ENCODE assay signal across 10 mouse cellular contexts in genomic region chr3:96936241-96936640, GRCm38 (mm10). TPM values are rescaled to one million over a fixed set of nuclear protein-coding genes. Genes with fewer than 3 reads are reported as not detected.
A peak's percentile ranks its signal among the peaks of the same experiment; 100 is the strongest.
DNase-seq lines count a peak whose midpoint lies in the region; ATAC-seq and TF ChIP-seq lines count a peak whose summit lies in the region.
"Had no signal": no experiment of that assay in that cellular context is flagged by ENCODE, and none has a peak within 500 bp of the region (broad histone marks: within the 10 kb centered on the region; RNA-seq: fewer than 3 reads in every experiment).

No protein-coding gene starts in this region.

- no peaks in the 10 kb centered on the region for H3K36me3 ChIP-seq in kidney, postnatal 0 days (ENCODE audit: insufficient read depth, low read length)
- H3K36me3 ChIP-seq in kidney, embryonic 16.5 days (ENCODE audit: insufficient read depth, low read length) = no peaks in the 10 kb centered on the region
- H3K36me3 ChIP-seq in CH12.LX (replicated peaks in 1 of 2; ENCODE audit: control insufficient read depth in 1 of 2, insufficient read depth in 1 of 2, low read length in 1 of 2) = no peaks in the 10 kb centered on the region
- H3K36me3 ChIP-seq: neural tube, embryonic 13.5 days had no signal

- no peak overlapping the region for H3K4me2 ChIP-seq in kidney, postnatal 0 days (ENCODE audit: low read length)
- H3K4me2 ChIP-seq in kidney, embryonic 16.5 days (replicated peaks; ENCODE audit: low read depth, low read length) = no peak overlapping the region
- H3K4me2 ChIP-seq in CH12.LX (ENCODE audit: insufficient read depth, low read depth, poor library complexity, severe bottlenecking) = 0 out of 2 replicates have a peak overlapping the region, but pooled peaks have one; percentile 15
- H3K4me2 ChIP-seq: neural tube, embryonic 13.5 days had no signal

- in situ Hi-C loops in CH12.LX (cut with MboI; ENCODE audit: low pct_ligation_motif_present, low pct_unique_long_range_greater_than_20kb, low sequenced_read_pairs) (loop anchor here (10.0 to 25.0 kb wide), 3 partner anchors 239 to 651 kb away; no protein-coding TSS in a partner anchor), Patski (cut with MboI; ENCODE audit: low pct_unique_long_range_greater_than_20kb) (loop anchor here (5.0 kb wide), 4 partner anchors 141 to 651 kb away; no protein-coding TSS in a partner anchor)

- CTCF ChIA-PET in Patski (lab: Charles Lee) = interaction anchor here (0.7 to 3.0 kb wide), 16 partner anchors 9 to 649 kb away, joined by 3 to 18 read pairs (median 4); partner anchors contain the start of gene Gja8

- no peaks in the 10 kb centered on the region for H3K79me2 ChIP-seq in CH12.LX (replicated peaks; ENCODE audit: control insufficient read depth, extremely low read depth, insufficient read depth, poor library complexity, severe bottlenecking)

- TF ChIP-seq CTCF in kidney, postnatal 0 days (IDR thresholded peaks at IDR 0.05; ENCODE audit: low read depth) = peak; percentile 99
- TF ChIP-seq CTCF in CH12.LX (conservative IDR thresholded peaks at IDR 0.05 in 1 of 2, IDR thresholded peaks at IDR 0.05 in 1 of 2; ENCODE audit: low read depth in 2 of 2, low read length in 2 of 2) = peak; percentile 83 to 94
- peak; percentile 96 for TF ChIP-seq CTCF in Patski (IDR thresholded peaks at IDR 0.05)

- H3K27me3 ChIP-seq in kidney, postnatal 0 days (ENCODE audit: insufficient read depth, low read length) = no peaks in the 10 kb centered on the region
- 0 out of 2 replicates have a peak, but pooled peaks cover 7% of the 10 kb centered on the region for H3K27me3 ChIP-seq in kidney, embryonic 16.5 days (ENCODE audit: insufficient read depth, low read length)
- H3K27me3 ChIP-seq in CH12.LX (replicated peaks) = no peaks in the 10 kb centered on the region
- H3K27me3 ChIP-seq in Patski = no peaks in the 10 kb centered on the region

- H3K9ac ChIP-seq in kidney, postnatal 0 days (ENCODE audit: low read depth, low read length) = no peak overlapping the region
- no peak overlapping the region for H3K9ac ChIP-seq in kidney, embryonic 16.5 days (replicated peaks; ENCODE audit: low read length)
- H3K9ac ChIP-seq in CH12.LX (ENCODE audit: insufficient read depth, low read depth) = no peak overlapping the region
- H3K9ac ChIP-seq: neural tube, embryonic 13.5 days had no signal

- no peak overlapping the region for H3K4me3 ChIP-seq in kidney, postnatal 0 days (replicated peaks; ENCODE audit: low read depth, low read length)
- H3K4me3 ChIP-seq in kidney, embryonic 16.5 days (ENCODE audit: low read length) = no peak overlapping the region
- no peak overlapping the region for H3K4me3 ChIP-seq in CH12.LX (replicated peaks in 1 of 3; ENCODE audit: low read depth in 2 of 3, low read length in 2 of 3, poor library complexity in 1 of 3)
- H3K4me3 ChIP-seq: neural tube, embryonic 13.5 days had no signal

- peak; percentile 95 for TF ChIP-seq RAD21 in CH12.LX (IDR thresholded peaks at IDR 0.05; ENCODE audit: low read depth, low read length)

- no peak for ATAC-seq in kidney, postnatal 0 days (replicated peaks; ENCODE audit: low FRiP score, low read depth)
- no peak for ATAC-seq in kidney, embryonic 16.5 days (ENCODE audit: low FRiP score, low TSS enrichment)
- no peak for ATAC-seq in Patski

- no peak for TF ChIP-seq POLR2A in CH12.LX (IDR thresholded peaks at IDR 0.05; ENCODE audit: low read depth, low read length)

- H3K4me1 ChIP-seq in kidney, postnatal 0 days (replicated peaks; ENCODE audit: insufficient read depth, low read length) = peaks cover 1% of the 10 kb centered on the region; the same call in 1 of the 2 replicates
- peaks cover 20% of the 10 kb centered on the region for H3K4me1 ChIP-seq in kidney, embryonic 16.5 days (ENCODE audit: insufficient read depth, low read length)
- H3K4me1 ChIP-seq in CH12.LX (ENCODE audit: control insufficient read depth in 1 of 2, insufficient read depth in 2 of 2) = peaks cover 3 to 8% of the 10 kb centered on the region in 2 experiments; a peak in 2 of 4 replicates

- no peak for TF ChIP-seq EP300 in CH12.LX (IDR thresholded peaks at IDR 0.05; ENCODE audit: low read length)

- 9% methylated on average over 6 of the region's 6 CpGs for WGBS in kidney, postnatal 0 days
- WGBS in kidney, embryonic 16.5 days = 11% methylated on average over 6 of the region's 6 CpGs

- no peaks in the 10 kb centered on the region for H3K9me3 ChIP-seq in kidney, postnatal 0 days (replicated peaks; ENCODE audit: low read length)
- H3K9me3 ChIP-seq in kidney, embryonic 16.5 days (ENCODE audit: low read length) = no peaks in the 10 kb centered on the region
- no peaks in the 10 kb centered on the region for H3K9me3 ChIP-seq in CH12.LX (replicated peaks; ENCODE audit: low read length)
- H3K9me3 ChIP-seq: neural tube, embryonic 13.5 days had no signal

- dilution Hi-C loops in CH12.LX (cut with MboI; ENCODE audit: extremely low pct_ligation_motif_present, extremely low pct_unique_long_range_greater_than_20kb, low sequenced_read_pairs) = no loop called here

- H3K27ac ChIP-seq in kidney, postnatal 0 days = no peak overlapping the region
- H3K27ac ChIP-seq in kidney, embryonic 16.5 days (ENCODE audit: low read length) = no peak overlapping the region
- H3K27ac ChIP-seq in CH12.LX (ENCODE audit: insufficient read depth, low read depth) = no peak overlapping the region
- H3K27ac ChIP-seq: neural tube, embryonic 13.5 days had no signal

- peak; percentile 94 for DNase-seq in kidney, postnatal 0 days (ENCODE audit: low spot score)
- DNase-seq in CH12.LX (ENCODE audit: extremely low read depth) (peak; percentile 77), Patski (ENCODE audit: low read depth, low spot score) (peak; percentile 39)
- DNase-seq in fat pad, adult 2 months (ENCODE audit: extremely low read depth, low read depth, low spot score) = peak; percentile 5
- peak; percentile 82 for DNase-seq in naive thymus-derived CD4-positive, alpha-beta T cell, adult 2 months (ENCODE audit: low read depth)
- no peak for DNase-seq in gastrocnemius, adult 8-10 months (ENCODE audit: low spot score in 2 of 2)
- no peak for DNase-seq in ovary, postnatal 10 days (ENCODE audit: low spot score)

- POLR2A ChIA-PET in Patski (lab: Charles Lee) = no interaction called here

TF ChIP-seq in CH12.LX, 34 proteins besides CTCF, POLR2A, EP300 and RAD21:
- TF ChIP-seq HCFC1 (IDR thresholded peaks at IDR 0.05; ENCODE audit: low read depth, low read length) (no peak), JUN (IDR thresholded peaks at IDR 0.05; ENCODE audit: insufficient read depth, low read depth, low read length) (no peak), E2F4 (IDR thresholded peaks at IDR 0.05; ENCODE audit: insufficient replicate concordance, low read depth, low read length) (no peak), ZC3H11A (IDR thresholded peaks at IDR 0.05; ENCODE audit: low read depth, low read length) (peak; percentile 23; the same call in 1 of the 2 replicates), ZNF384 (IDR thresholded peaks at IDR 0.05; ENCODE audit: low read depth, low read length) (no peak), SMC3 (IDR thresholded peaks at IDR 0.05; ENCODE audit: low read depth, low read length) (peak; percentile 78)

RNA-seq across cellular contexts. Expression of gene Gja8, which starts 10.4 kb away (rescaled TPM):
- 0.04 and 0.07 TPM in 2 replicates for polyA plus RNA-seq in kidney, postnatal 0 days (2015; fragmentation: Nextera tagmentation; extraction: Ambion mirVana)
- polyA plus RNA-seq in kidney, embryonic 16.5 days (2015; fragmentation: Nextera tagmentation; extraction: Ambion mirVana) = 0.14 and 0.17 TPM in 2 replicates
- total RNA-seq in CH12.LX (2012; rRNA removed) (0.04 TPM in 1 of 2 replicates, not detected in the other), CH12.LX (2014; rRNA removed) (not detected in 2 replicates)
- polyA plus RNA-seq in CH12.LX (2012; ENCODE audit: insufficient read length, low read depth) (not detected in 2 replicates), Patski (2021) (0.01 TPM)
- total RNA-seq in gastrocnemius, adult 8-10 months (2022) = not detected
- polyA plus RNA-seq: heart, embryonic 16.5 days had no signal

RNA-seq across cellular contexts. Expression of gene Gpr89, which starts 31.1 kb away (rescaled TPM):
- 32.8 and 36.6 TPM in 2 replicates for polyA plus RNA-seq in kidney, postnatal 0 days (2015; fragmentation: Nextera tagmentation; extraction: Ambion mirVana)
- 39.1 and 44.9 TPM in 2 replicates for polyA plus RNA-seq in kidney, embryonic 16.5 days (2015; fragmentation: Nextera tagmentation; extraction: Ambion mirVana)
- 27.9 and 28.9 TPM in 2 replicates for total RNA-seq in CH12.LX (2012; rRNA removed)
- 30.8 and 32.8 TPM in 2 replicates for total RNA-seq in CH12.LX (2014; rRNA removed)
- 31.3 and 31.9 TPM in 2 replicates for polyA plus RNA-seq in CH12.LX (2012; ENCODE audit: insufficient read length, low read depth)
- 45.2 TPM for polyA plus RNA-seq in Patski (2021)
- 10 to 100 TPM; 19.9 to 23.1 (median 21.4) TPM for total RNA-seq in gastrocnemius, adult 8-10 months (2022)

RNA-seq across cellular contexts. Expression of gene Gja5, which starts 31.7 kb away (rescaled TPM):
- polyA plus RNA-seq in kidney, postnatal 0 days (2015; fragmentation: Nextera tagmentation; extraction: Ambion mirVana) = 12.4 and 14.7 TPM in 2 replicates
- polyA plus RNA-seq in kidney, embryonic 16.5 days (2015; fragmentation: Nextera tagmentation; extraction: Ambion mirVana) = 26.8 and 29.1 TPM in 2 replicates
- not detected in 2 replicates for total RNA-seq in CH12.LX (2012; rRNA removed)
- total RNA-seq in CH12.LX (2014; rRNA removed) = not detected in 2 replicates
- polyA plus RNA-seq in CH12.LX (2012; ENCODE audit: insufficient read length, low read depth) = not detected in 2 replicates
- 0.13 TPM for polyA plus RNA-seq in Patski (2021)
- total RNA-seq in gastrocnemius, adult 8-10 months (2022) = 1 to 10 TPM in 3 of 4 experiments, under 1 TPM in 1; 0.83 to 2.9 (median 1.5) TPM

Comparison
In these comparisons a context has a peak if more than half of its experiments do, and no peak if none do; other contexts are left out.
1. DNase-seq: peak in kidney, postnatal 0 days (single experiment), CH12.LX (single experiment), Patski (single experiment), fat pad, adult 2 months (single experiment) and naive thymus-derived CD4-positive, alpha-beta T cell, adult 2 months (single experiment); none in gastrocnemius, adult 8-10 months (0 of 2) and ovary, postnatal 10 days (single experiment).
2. RNA of gene Gja5, which starts 31.7 kb away (polyA plus RNA-seq): 26.8 to 29.1 TPM in kidney, embryonic 16.5 days and 12.4 to 14.7 TPM in kidney, postnatal 0 days; 0.13 TPM in Patski (single experiment) and not detected in CH12.LX; every median in the first group is over 10 times any median in the second.
3. Peak in every context shown above with its lines, with median percentiles within 50 percentile points of each other: CTCF ChIP-seq.